Mouse (Mus musculus) CH12.LX (cell line): ENCODE data around the gene Pdgfra. TPM values are rescaled to one million over a fixed set of nuclear protein-coding genes. Genes with fewer than 3 reads are reported as not detected.

ENCODE experiments used
- DNase-seq: peaks from one replicate; pipeline ENCODE4 v3.0.0-alpha.2; 2013; ENCODE audit errors: extremely low read depth
- H3K27ac ChIP-seq: 2 replicates; pipeline ENCODE4 v1.5.1; 2012; ENCODE audit warnings: low read depth, mild to moderate bottlenecking, control low read depth, moderate library complexity; ENCODE audit not compliant: insufficient read depth
- H3K27me3 ChIP-seq: replicated peaks from 2 replicates; pipeline ENCODE3; 2012; ENCODE audit warnings: inconsistent platforms
- H3K36me3 ChIP-seq, 2 experiments: replicated peaks in 1 of 2; 2 replicates each; pipeline versions ENCODE3 to v1.6.1; 2012; ENCODE audit warnings: inconsistent platforms in 1 of 2, low read length in 1 of 2, mild to moderate bottlenecking in 1 of 2, mixed read lengths in 1 of 2, moderate library complexity in 1 of 2; ENCODE audit not compliant: control insufficient read depth in 1 of 2, insufficient read depth in 1 of 2
- H3K4me1 ChIP-seq, 2 experiments: 2 replicates each; pipeline ENCODE4 v1.6.1; 2012; ENCODE audit warnings: inconsistent platforms in 1 of 2, moderate library complexity in 1 of 2; ENCODE audit not compliant: insufficient read depth in 2 of 2, control insufficient read depth in 1 of 2
- H3K4me2 ChIP-seq: 2 replicates; pipeline ENCODE4 v1.6.1; 2012; ENCODE audit warnings: low read depth, mild to moderate bottlenecking, control low read depth; ENCODE audit not compliant: poor library complexity, insufficient read depth, severe bottlenecking
- H3K4me3 ChIP-seq, 3 experiments: fragments of 150-350 bp in 1 of 3; sonication (generic) in 1 of 3; replicated peaks in 1 of 3; 2 replicates each; pipeline versions ENCODE3 to v1.5.1; 2011 to 2012; ENCODE audit warnings: low read depth in 2 of 3, low read length in 2 of 3, mild to moderate bottlenecking in 2 of 3, moderate library complexity in 2 of 3, control low read depth in 1 of 3, improper control_type of control experiment in 1 of 3, inconsistent platforms in 1 of 3, mixed read lengths in 1 of 3; ENCODE audit not compliant: poor library complexity in 1 of 3
- H3K79me2 ChIP-seq: replicated peaks from 2 replicates; pipeline ENCODE4 v1.6.1; 2012; ENCODE audit warnings: mild to moderate bottlenecking, moderate library complexity; ENCODE audit not compliant: control insufficient read depth, poor library complexity, insufficient read depth, severe bottlenecking; ENCODE audit errors: extremely low read depth
- H3K9ac ChIP-seq: 2 replicates; pipeline ENCODE4 v1.6.1; 2012; ENCODE audit warnings: low read depth, mild to moderate bottlenecking, control low read depth, moderate library complexity; ENCODE audit not compliant: insufficient read depth
- H3K9me3 ChIP-seq: replicated peaks from 2 replicates; pipeline ENCODE3; 2012; ENCODE audit warnings: low read length, inconsistent platforms, mixed read lengths
- BHLHE40 ChIP-seq: IDR thresholded peaks from 2 replicates; pipeline ENCODE4 v1.6.1; 2011; ENCODE audit warnings: mild to moderate bottlenecking, low read depth, low read length, improper control_type of control experiment
- CTCF ChIP-seq, 2 experiments: IDR thresholded peaks in 1 of 2; conservative IDR thresholded peaks in 1 of 2; 2 replicates each; pipeline ENCODE4 v1.5.1; 2011 to 2012; ENCODE audit warnings: low read depth in 2 of 2, low read length in 2 of 2, improper control_type of control experiment in 1 of 2, inconsistent platforms in 1 of 2, mild to moderate bottlenecking in 1 of 2, moderate library complexity in 1 of 2
- EP300 ChIP-seq: IDR thresholded peaks from 2 replicates; pipeline ENCODE4 v1.6.1; 2011; ENCODE audit warnings: low read length, improper control_type of control experiment
- ETS1 ChIP-seq: conservative IDR thresholded peaks from 2 replicates; pipeline ENCODE4 v1.6.1; 2012; ENCODE audit warnings: low read depth, mild to moderate bottlenecking, inconsistent platforms, low read length, improper control_type of control experiment, moderate library complexity
- IRF4 ChIP-seq: IDR thresholded peaks from 2 replicates; pipeline ENCODE4 v1.6.1; 2014; ENCODE audit warnings: low read depth, mild to moderate bottlenecking, inconsistent platforms, low read length, improper control_type of control experiment
- KAT2A ChIP-seq: IDR thresholded peaks from 2 replicates; pipeline ENCODE4 v1.6.1; 2012; ENCODE audit warnings: low read length, improper control_type of control experiment, inconsistent platforms; ENCODE audit not compliant: insufficient replicate concordance
- MAX ChIP-seq: IDR thresholded peaks from 2 replicates; pipeline ENCODE4 v1.6.1; 2011; ENCODE audit warnings: low read length, improper control_type of control experiment
- MEF2A ChIP-seq: IDR thresholded peaks from 2 replicates; pipeline ENCODE4 v1.6.1; 2014; ENCODE audit warnings: low read depth, mild to moderate bottlenecking, inconsistent platforms, low read length, improper control_type of control experiment, borderline replicate concordance
- MXI1 ChIP-seq: IDR thresholded peaks from 2 replicates; pipeline ENCODE4 v1.6.1; 2011; ENCODE audit warnings: mild to moderate bottlenecking, low read depth, low read length, improper control_type of control experiment
- POLR2A ChIP-seq: IDR thresholded peaks from 2 replicates; pipeline ENCODE4 v1.6.1; 2011; ENCODE audit warnings: low read depth, mild to moderate bottlenecking, improper control_type of control experiment, low read length
- RAD21 ChIP-seq: IDR thresholded peaks from 2 replicates; pipeline ENCODE4 v1.6.1; 2011; ENCODE audit warnings: low read depth, mild to moderate bottlenecking, low read length, improper control_type of control experiment, moderate library complexity
- SIN3A ChIP-seq: IDR thresholded peaks from 2 replicates; pipeline ENCODE4 v1.6.1; 2012; ENCODE audit warnings: low read length, improper control_type of control experiment, inconsistent platforms
- SMC3 ChIP-seq: IDR thresholded peaks from 2 replicates; pipeline ENCODE4 v1.6.1; 2011; ENCODE audit warnings: low read depth, low read length, improper control_type of control experiment
- TBP ChIP-seq: conservative IDR thresholded peaks from 2 replicates; pipeline ENCODE4 v1.6.1; 2011; ENCODE audit warnings: low read depth, low read length, improper control_type of control experiment
- TCF12 ChIP-seq: IDR thresholded peaks from 2 replicates; pipeline ENCODE4 v1.6.1; 2014; ENCODE audit warnings: low read depth, mild to moderate bottlenecking, inconsistent platforms, low read length, improper control_type of control experiment
- UBTF ChIP-seq: IDR thresholded peaks from 2 replicates; pipeline ENCODE4 v1.6.1; 2012; ENCODE audit warnings: low read depth, mild to moderate bottlenecking, inconsistent platforms, low read length, improper control_type of control experiment, moderate library complexity
- ZC3H11A ChIP-seq: IDR thresholded peaks from 2 replicates; pipeline ENCODE4 v1.6.1; 2012; ENCODE audit warnings: low read depth, mild to moderate bottlenecking, inconsistent platforms, low read length, improper control_type of control experiment
- ZKSCAN1 ChIP-seq: IDR thresholded peaks from 2 replicates; pipeline ENCODE4 v1.6.1; 2012; ENCODE audit warnings: low read depth, inconsistent platforms, low read length, improper control_type of control experiment, borderline replicate concordance
- dilution Hi-C: fragments of 300-500 bp; cut with MboI; formaldehyde crosslinking; loops from 2 replicates; pipeline ENCODE4 v1.14.3; 2020; ENCODE audit warnings: low sequenced_read_pairs; ENCODE audit not compliant: extremely low pct_unique_long_range_greater_than_20kb, extremely low pct_ligation_motif_present
- in situ Hi-C: fragments of 300-500 bp; cut with MboI; formaldehyde crosslinking; loops from 3 replicates; pipeline ENCODE4 v1.14.3; 2019; ENCODE audit warnings: low sequenced_read_pairs, low pct_ligation_motif_present, low pct_unique_long_range_greater_than_20kb, mixed read lengths
- polyA plus RNA-seq: library from polyadenylated mRNA; unstranded; fragments of >175 nt; gene quantifications from 2 replicates; pipeline ENCODE4 v1.2.1, GENCODE M21; 2012; ENCODE audit warnings: low read depth; ENCODE audit not compliant: insufficient read length
- total RNA-seq, 2 experiments: library from RNA; depleted of rRNA; stranded (reverse); fragments of 300-350 nt in 1 of 2; fragments of >200 nt in 1 of 2; gene quantifications; 2 replicates each; pipeline ENCODE4 v1.2.3; 2012 to 2014

Pdgfra gene
- total and polyA plus RNA-seq, 3 experiments, result 0.13 to 0.25 (median 0.13) TPM

GRCm38 (mm10) chr5:75118840-75119239 is 33.3 kb upstream of the Pdgfra start:
- Histone ChIP-seq H3K9ac (no peak overlapping the region), H3K4me1 (no peaks in the 10 kb centered on the region), H3K36me3 (no peaks in the 10 kb centered on the region), H3K27ac (no peak overlapping the region)
- in situ Hi-C loops, result no loop called here
- no peak for TF ChIP-seq EP300
- no peak for TF ChIP-seq TBP
- peak; percentile 66 to 72 for TF ChIP-seq CTCF (conservative IDR thresholded peaks at IDR 0.05 in 1 of 2, IDR thresholded peaks at IDR 0.05 in 1 of 2; ENCODE audit: low read depth in 2 of 2, low read length in 2 of 2)
- TF ChIP-seq BHLHE40, result no peak
- TF ChIP-seq RAD21, result peak; percentile 27
- no peak for TF ChIP-seq ZKSCAN1
- TF ChIP-seq MXI1, result no peak
- TF ChIP-seq SMC3, result peak; percentile 61
- TF ChIP-seq, all 38 proteins: peak for 3
- peak; percentile 50 for DNase-seq
- H3K4me3 ChIP-seq, result no peak overlapping the region
- no peaks in the 10 kb centered on the region for H3K27me3 ChIP-seq
- H3K9me3 ChIP-seq, result no peaks in the 10 kb centered on the region
- no peaks in the 10 kb centered on the region for H3K79me2 ChIP-seq
- dilution Hi-C loops, result no loop called here
- H3K4me2 ChIP-seq, result no peak overlapping the region

GRCm38 (mm10) chr5:75121646-75122045 is 30.4 kb upstream of the Pdgfra start:
- Histone ChIP-seq H3K4me3 (no peak overlapping the region), H3K79me2 (no peaks in the 10 kb centered on the region), H3K4me2 (no peak overlapping the region), H3K36me3 (no peaks in the 10 kb centered on the region), H3K27me3 (no peaks in the 10 kb centered on the region), H3K27ac (no peak overlapping the region), H3K9me3 (no peaks in the 10 kb centered on the region), H3K9ac (no peak overlapping the region), H3K4me1 (no peaks in the 10 kb centered on the region)
- in situ Hi-C loops, result no loop called here
- TF ChIP-seq ZC3H11A (no peak), BHLHE40 (no peak), MEF2A (no peak), TBP (no peak), UBTF (no peak), TCF12 (no peak), ETS1 (no peak), SMC3 (no peak), POLR2A (no peak), IRF4 (no peak), KAT2A (no peak), SIN3A (no peak), MAX (no peak)
- DNase-seq, result no peak
- dilution Hi-C loops, result no loop called here
